Mouse (Mus musculus): Measurements from ENCODE around the gene Tshz2.

GRCm38 (mm10) chr2:169685260-169685659, 52.4 kb downstream of the Tshz2 start:
- no peak for TF ChIP-seq CTCF (IDR thresholded peaks at IDR 0.05; ENCODE audit: extremely low read depth, insufficient read length, insufficient replicate concordance, low read depth, low read length)
- no peak for TF ChIP-seq POLR2A (IDR thresholded peaks at IDR 0.05; ENCODE audit: low read depth, low read length)

Measured in small intestine, adult 2 months (tissue).